Mouse (Mus musculus): ENCODE data around the gene Hoxa7. TPM values are rescaled to one million over a fixed set of nuclear protein-coding genes. Genes with fewer than 3 reads are reported as not detected.

The Hoxa7 gene
- total RNA-seq, 2 experiments from 2014 or later, result 0.24 to 0.47 TPM

DNA sequence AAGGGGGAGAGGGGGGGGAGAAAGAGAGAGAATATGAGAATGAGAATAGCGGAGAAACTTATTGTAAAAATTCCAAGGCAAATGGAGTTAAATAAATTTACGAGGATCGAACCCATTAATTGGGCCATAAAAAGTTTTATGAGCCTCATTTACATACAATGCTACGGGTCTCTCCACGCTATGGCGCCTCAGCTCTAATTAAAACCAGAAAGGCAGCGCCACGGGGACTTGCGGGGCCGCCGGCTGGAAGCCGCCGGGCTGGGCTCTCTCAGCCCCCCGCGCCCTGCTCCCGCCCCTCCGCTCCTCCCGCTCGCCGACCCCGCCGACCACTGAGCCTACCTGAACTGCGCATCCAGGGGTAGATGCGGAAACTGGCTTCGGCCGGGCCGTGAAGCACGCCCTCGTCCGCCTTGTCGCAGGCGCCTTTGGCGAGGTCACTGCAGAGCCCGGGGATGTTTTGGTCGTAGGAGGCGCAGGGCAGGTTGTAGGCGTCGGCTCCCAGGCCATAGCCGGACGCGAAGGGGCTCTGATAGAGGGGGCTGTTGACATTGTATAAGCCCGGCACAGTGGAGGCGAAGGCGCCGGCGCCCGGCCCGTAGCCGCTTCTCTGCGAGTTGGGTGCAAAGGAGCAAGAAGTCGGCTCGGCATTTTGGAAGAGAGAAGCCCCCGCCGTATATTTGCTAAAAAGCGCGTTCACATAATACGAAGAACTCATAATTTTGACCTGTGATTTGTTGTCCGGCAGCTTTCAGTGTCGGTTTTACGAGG lies 4.8 kb downstream of the Hoxa7 start:
- intact Hi-C loops (cut with DNase I), result loop anchor here (5.0 kb wide), 2 partner anchors 835 to 1040 kb away; no protein-coding TSS in a partner anchor

DNA sequence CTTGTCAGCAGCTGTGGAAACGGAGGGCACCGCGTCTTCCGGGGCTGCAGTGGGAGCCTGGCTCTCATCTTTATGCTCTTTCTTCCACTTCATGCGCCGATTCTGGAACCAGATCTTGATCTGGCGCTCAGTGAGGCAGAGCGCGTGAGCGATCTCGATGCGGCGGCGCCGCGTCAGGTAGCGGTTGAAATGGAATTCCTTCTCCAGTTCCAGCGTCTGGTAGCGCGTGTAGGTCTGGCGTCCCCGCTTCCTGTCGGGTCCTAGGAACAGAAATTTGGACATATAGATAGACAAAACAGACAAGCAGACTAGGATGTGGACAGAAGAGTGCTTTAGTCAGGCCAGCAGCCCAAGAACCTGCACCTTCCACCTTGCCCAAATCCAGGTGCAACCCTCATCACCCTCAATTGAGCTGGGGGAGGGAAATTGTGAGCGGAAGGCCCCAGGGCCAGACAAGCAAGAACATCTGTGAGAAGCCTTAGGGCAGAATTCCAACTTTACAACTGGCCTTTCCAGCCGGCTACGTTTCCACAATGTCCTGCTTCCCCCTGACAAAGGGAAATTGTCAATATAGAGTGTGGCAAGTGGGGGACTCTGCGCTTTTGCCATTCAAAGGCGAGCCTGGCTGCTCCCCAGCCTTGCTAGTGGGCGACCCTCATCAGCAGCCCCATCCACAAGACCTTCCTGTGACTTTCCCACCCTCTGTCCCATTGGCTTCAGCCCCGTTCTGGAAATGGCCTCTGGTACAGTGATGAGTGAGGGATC lies 5.7 kb downstream of the Hoxa7 start:
- intact Hi-C loops (cut with DNase I), result loop anchor here (5.0 kb wide), 2 partner anchors 834 to 1039 kb away; no protein-coding TSS in a partner anchor
- DNase-seq, result no peak

More for the DNA sequence above, 4.8 kb downstream of the Hoxa7 start:
- DNase-seq, result peak in 1 of 2 experiments; percentile 24

DNA sequence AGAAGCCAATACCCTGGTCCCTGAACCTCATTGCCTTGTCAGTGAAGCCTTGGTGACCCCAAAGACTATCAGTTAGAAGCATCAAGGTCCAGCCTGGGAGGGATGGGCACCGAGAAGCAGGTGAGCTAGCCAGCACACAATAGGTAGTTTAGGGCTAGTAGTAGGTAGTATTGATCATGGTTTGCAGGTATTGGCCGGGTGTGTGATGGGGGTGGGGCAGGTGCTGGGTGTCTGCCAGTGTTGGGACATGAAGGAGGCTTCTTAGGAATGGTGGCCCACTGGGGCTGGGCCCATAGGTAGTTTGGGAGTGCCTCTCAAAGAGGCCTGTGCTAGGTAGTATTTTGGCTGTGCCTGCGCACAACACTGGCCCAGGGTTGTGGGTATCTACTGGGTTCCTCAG lies 6.6 kb downstream of the Hoxa7 start:
- DNase-seq, result no peak
- intact Hi-C loops (cut with DNase I), result loop anchor here (5.0 kb wide), 2 partner anchors 833 to 1038 kb away; no protein-coding TSS in a partner anchor

DNA sequence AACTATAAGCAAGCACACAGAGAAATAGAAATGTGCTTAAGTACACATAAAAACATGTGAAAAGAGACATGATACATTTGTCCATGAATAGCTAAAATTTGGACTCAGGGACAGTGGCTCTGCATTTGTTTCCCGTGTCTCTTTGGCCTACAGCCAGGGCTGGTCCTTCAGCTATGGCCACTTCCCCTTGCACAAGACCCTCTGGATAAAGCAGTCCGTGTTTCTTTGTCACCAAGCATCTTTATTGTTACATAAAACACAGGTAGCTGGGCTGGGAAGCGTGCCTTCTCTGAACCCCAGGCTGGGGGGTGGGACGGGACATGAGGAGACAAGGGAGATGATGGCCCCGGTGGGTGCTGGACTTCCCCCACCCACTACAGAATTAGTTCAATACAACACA lies 7.4 kb downstream of the Hoxa7 start:
- no peak for DNase-seq
- intact Hi-C loops (cut with DNase I), result no loop called here

DNA sequence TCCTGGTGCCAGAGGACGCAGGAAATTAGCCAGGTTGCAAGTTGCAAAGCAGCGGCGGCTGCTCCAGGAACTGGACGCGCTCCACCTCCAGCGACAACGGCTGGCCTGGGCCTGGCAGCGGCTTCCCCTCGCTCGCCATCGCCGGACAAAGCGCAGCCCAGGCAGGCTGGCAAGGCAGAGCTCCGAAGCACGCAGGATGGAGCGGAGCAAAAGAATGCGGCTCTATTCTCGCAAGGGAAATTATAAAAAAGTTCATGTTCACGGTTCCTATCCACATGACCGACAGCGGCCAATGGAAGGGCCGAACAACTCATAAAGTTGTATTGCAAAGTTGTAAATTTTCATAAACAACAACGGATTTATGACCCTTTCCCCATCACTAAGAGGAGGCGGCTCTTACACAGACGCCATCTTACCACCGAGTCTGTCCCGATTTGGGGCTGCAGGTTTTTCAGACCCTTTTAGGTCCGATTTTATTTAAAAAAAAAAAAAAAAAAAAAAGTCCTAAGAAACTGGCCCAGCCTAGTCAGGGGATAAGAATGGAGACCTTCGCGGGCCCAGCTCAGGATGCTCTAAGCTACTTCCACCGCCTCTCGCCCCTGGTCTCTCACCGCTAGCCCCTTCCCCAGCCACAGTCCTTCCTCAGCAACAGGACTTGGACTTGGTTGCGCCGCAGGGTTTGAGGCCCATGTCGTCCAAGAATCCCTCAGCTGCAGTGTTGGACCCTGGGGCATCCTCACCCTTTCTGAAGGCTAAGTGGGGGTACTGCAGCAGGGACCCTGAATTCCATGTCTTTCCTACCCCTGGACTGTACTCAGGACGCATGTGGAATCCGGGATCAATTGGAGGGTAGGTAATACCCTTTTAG lies 8.3 kb downstream of the Hoxa7 start, which contains the start of the genes Hoxa3 and Gm28308:
Gene Hoxa3 (minus strand): TSS at position 218 of the 868 bp plus-strand sequence.
Gene Gm28308 (minus strand): TSS at position 221 of the 868 bp plus-strand sequence.
- DNase-seq, result peak in 1 of 2 experiments; percentile 55
- intact Hi-C loops (cut with DNase I), result no loop called here

DNA sequence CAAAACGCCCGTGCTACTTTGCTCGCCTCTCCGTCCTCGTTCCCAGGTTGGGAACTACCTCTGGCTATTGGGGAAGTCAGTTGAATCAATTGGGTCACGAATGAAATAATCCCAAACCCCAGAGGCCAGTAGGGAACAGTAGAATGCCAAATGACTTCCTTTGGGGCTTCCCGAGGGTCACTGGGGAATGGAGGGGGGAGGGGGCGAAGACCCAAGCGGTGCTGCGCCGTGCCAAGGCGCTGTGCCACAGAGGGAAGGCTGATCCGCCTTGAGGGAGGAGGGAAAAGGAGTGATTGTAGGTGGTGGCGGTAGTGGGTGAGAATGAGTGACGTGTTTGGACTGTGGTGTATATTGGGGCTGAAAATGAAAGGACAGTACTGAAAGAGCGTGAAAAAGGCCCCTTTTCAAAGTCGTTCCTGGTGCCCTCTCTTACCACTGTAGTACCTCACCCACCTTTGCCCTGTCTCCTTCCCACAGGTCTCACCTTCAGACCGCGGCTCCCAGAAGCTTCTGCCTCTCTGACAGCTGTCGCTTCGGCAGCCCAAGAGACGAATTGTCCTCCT lies 9.0 kb downstream of the Hoxa7 start:
- DNase-seq, result no peak
- intact Hi-C loops (cut with DNase I), result no loop called here

DNA sequence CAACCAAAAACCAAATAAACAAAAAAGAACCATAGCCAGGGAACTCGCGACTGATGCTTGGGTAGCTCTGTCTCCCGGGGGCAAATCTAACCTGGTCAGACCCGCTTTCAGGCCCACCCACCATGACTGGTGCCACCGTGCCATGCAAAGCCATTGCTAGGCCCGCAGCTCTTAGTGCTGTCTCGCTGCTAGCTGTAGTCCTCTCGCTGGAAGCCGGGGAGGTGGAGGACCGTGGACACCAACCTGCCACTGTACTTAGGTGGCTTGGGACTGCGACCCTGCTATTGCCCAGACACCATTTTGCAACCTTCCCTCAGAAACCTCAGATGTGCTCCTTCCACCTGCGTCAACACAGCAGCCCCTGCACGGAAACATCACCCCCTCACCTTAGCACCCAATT lies 9.7 kb downstream of the Hoxa7 start:
- intact Hi-C loops (cut with DNase I), result no loop called here
- DNase-seq, result no peak

DNA sequence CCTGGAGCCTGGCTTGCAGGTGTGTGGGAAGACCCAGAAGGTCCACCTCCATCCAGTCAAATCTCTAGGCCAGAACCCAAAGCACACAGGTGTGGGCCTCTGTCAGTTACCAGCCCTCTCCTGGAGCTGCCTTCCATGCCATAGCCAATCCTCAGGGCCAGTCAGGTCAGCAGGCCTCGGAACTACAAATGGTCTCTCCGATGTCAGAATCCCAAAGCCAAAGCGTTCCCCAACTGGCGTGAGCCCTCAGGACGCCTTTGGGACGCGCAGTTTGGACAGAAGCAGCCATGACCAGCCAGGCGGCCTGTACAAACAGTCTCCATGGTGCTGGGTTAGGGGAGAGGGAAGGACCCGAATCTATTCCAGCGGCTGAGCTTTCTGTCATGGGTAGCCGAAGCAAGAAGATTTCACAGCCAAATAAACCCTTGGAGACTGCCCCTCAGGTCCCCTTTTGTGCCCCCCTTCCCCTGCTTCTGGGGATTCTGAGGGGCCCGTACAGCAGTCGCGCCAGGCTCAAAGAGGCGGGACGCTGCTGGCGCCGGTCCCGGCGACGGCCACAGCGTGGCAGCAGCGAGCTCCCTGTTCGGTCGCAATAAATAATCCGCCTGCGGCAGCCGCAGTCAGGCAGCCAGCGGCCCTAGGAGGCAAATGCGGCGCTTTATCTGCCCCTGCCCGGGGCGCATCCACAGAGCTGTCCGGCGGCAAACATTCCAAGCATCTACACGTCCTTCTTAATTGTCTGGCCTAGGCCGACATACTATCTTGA lies 10.3 kb downstream of the Hoxa7 start:
- DNase-seq, result peak; percentile 75 to 77

DNA sequence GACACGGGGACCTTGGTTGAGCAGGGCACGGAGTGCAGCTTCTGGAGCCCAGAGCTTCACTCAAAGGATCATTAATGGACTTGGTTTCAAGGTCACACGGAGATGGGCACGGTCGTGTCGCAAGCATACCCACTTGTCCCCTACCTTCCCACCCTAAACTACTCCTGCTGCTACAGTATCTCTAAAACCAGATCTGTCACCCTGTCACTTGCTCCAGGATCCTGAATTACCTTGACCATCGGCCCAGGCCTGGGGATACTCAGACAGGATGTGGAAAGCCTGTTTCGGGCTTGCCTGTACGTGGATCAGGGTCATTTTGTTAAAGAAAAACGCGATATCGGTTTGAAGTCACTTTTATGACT lies 12.0 kb downstream of the Hoxa7 start:
- DNase-seq, result no peak
- intact Hi-C loops (cut with DNase I), result no loop called here

More for the DNA sequence above, 10.3 kb downstream of the Hoxa7 start:
- intact Hi-C loops (cut with DNase I), result no loop called here

DNA sequence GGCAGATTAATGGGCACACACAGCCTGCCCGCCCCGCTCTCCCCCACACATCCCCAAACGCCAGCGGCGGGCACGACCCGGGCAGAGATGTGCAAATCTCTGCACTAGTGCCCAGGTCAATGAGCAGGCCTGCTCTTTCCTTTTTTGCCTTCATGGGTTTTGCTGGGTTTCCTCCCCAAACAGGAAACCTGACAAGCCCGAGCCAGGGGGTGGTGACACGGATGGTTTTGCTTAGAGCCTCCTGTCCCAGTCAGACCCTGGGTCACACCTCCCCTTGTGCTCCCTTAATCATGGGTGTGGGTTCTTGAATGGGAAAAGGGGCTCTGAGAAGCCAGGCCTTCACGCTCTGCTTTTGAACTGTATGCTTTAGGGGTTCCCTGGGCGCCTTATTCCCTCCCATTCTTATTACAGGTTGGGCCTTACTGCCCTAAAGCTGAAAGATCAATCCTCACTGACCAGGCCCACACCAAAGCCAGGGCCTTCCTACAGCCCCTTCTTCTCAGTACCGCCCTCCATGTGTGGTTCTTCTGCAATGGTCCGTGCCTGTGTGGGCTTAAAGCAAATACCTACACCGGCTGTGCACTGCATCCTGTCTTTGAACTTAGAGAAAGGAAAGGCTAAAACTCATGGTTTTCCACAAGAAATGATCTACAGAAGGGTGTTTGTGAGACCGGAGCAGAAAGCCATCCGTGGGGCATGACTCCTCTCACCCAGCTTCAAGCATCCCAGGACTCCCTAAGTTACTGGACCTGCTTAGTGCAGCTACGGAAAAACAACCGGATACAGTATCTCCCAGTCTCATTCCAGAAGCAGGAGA lies 12.6 kb downstream of the Hoxa7 start:
- no peak for DNase-seq
- intact Hi-C loops (cut with DNase I), result no loop called here

DNA sequence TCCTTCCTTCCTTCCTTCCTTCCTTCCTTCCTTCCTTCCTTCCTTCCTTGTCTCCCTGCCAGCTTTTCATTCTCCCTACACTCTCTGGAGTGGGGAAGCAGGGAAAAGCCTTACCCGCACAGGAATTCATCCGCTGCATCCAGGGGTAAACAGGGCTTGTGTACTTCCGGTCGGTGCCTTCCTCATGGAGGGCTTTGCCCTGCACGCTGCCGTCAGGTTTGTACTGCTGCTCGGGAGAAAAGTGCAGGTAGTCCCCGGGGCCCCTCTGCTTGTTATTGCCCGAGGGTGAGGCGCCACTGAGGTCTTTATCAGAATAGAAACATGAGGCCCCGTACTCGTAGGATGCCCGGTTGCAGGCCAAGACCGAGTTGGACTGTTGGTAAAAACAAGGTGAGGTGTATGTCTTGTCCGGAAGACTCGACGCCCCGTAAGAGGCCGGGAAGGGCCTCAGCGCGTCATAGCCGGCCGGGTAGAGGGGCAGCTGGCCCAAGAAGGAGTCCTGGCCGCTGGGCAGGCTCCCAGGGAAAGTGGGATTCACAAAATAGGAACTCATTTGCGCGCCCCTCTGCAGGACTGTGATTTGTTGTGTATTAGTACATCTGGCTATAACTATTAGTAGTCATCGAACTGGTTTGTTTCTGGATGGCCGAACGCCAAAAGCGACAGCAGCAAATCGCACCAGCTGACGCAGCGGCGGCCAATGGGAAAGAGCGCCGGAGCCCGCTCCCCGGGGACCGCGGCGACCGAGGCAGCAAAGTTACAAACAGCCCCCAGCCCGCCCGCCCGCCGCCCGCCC lies 13.4 kb downstream of the Hoxa7 start, which contains the start of gene Hoxa6:
Gene Hoxa6 (minus strand): TSS at position 651 of the 796 bp plus-strand sequence.
- no peak for DNase-seq
- intact Hi-C loops (cut with DNase I), result no loop called here

DNA sequence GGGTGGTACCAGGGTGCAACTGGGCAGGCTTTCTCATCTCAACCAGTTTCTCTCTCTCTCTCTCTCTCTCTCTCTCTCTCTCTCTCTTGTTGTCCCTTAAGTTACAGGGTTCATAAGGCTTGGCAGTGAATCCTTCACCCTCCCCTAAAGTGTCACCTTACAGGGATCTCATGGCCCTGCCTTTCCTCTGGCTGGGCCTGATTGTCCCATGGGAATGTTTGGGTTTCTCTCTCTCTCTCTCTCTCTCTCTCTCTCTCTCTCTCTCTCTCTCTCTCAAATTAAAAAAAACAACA lies 14.0 kb downstream of the Hoxa7 start:
- no peak for DNase-seq
- intact Hi-C loops (cut with DNase I), result no loop called here

DNA sequence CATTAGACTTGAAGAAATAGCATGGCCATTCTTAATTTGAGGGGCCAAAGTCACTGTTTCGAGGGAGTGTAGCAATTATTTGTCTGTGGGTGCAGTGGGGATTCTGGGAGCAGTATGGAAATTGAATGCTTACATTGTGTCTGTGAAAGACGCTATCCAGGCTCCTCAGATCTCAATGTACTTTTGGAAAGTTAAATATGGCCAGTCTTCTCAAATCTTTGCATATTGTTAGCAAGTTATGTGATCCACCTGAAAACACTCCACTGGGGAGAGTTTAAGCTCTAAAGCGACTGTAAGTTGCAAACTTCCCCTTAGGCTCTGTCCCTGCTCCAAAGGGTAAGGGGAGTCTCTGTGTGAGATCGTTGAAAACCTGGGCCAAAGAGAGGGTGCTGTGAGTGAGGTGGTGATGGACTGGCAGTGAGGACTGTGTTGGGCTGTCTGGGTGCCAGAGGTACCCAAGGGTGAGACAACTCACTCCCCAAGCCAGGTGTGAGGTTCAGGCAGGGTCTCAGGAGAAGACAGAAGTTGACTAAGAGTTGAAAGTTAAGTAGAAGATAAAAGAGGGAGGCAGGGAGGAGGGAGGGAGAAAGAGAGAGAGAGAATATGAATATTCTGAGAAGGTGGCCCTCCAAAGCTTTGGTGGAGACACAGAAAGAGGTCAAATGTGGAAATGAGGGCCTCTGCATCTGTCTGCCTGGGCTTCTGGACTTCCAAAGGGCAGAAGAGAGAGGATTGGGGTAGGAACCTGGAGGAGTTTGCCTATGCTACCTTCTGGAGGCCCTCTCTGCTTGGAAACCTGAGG lies 14.6 kb downstream of the Hoxa7 start:
- intact Hi-C loops (cut with DNase I), result no loop called here
- DNase-seq, result no peak

DNA sequence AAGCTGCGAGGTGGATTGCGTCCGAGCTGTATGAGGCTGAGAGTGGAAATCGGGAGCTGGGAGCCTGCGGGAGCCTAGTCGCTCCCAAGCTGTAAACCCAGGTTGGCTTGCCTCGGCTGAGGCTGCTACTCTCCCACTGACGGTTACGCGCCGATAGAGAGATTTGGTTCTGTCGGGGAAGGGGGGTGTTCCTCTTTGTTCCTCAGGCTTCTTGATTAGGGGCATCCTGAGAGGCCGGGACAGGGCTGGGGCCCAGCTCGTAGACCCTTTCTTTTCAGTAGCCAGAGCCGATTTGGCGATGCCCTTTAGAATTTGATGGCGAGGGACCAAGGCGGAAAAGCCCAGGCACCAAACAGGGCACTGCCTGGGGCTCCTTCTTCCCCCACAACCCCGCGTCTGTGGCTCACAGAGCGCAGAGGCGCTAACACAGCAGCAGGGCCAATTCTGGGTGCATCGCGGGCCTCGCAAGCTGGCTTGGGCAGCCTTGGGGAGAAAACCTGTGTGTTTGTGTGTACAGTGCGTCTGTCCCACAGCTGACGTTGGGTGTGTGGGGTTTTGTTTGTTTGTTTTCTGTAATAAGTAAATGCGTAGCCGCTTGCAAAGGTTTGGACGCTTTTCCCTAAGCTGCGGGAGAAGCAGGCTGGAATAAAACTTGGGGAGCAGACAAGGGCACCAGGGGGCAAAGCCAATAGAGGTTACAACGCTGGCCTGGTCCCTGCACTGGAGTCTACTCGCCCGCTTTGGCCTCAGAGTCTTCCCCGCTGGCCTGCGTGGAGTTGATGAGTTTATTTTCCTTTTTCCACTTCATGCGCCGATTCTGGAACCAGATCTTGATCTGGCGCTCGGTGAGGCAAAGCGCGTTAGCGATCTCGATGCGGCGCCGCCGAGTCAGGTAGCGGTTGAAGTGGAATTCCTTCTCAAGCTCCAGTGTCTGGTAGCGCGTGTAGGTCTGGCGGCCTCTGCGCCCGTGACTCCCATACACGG lies 15.7 kb downstream of the Hoxa7 start:
- no peak for DNase-seq
- intact Hi-C loops (cut with DNase I), result loop anchor here (2.0 kb wide), 1 partner anchor 335 kb away; no protein-coding TSS in a partner anchor

DNA sequence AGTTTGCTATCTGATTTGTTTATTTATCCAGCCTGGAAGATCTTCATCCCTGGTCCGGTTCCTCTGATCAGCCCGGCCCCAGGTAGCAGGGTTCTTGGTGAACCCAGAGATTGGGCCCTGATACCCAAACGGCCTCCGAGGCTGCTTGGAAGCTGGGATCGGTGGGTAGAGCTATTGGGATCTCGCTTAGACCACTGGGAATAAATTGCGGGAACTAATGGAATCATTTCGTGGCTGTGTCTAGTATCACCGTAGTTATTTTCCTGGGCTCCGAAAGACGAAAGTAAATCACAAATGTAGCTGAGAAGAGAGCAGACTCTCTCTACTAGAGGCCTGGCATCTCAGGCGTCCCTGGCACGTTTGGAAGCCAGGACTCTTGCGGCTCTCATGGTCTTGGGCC lies 16.4 kb downstream of the Hoxa7 start:
- DNase-seq, result no peak
- intact Hi-C loops (cut with DNase I), result loop anchor here (2.0 kb wide), 1 partner anchor 334 kb away; no protein-coding TSS in a partner anchor
